Mouse (Mus musculus) intestine, embryonic 16.5 days (tissue): Measurements from ENCODE around the gene Dag1. TPM values are rescaled to one million over a fixed set of nuclear protein-coding genes. Genes with fewer than 3 reads are reported as not detected.

Experiments
- ATAC-seq: fragments of 200-750 bp; cut with Nextera tagmentation; 2 replicates; pipeline ENCODE4 v1.8.0; 2017; ENCODE audit warnings: moderate TSS enrichment, moderate library complexity
- H3K27ac ChIP-seq: fragments of 300-500 bp; sonication (generic); 2 replicates; pipeline ENCODE4 v1.5.1; 2014; ENCODE audit warnings: mild to moderate bottlenecking, low read length
- H3K27me3 ChIP-seq: fragments of 300-500 bp; sonication (generic); replicated peaks from 2 replicates; pipeline ENCODE4 v1.6.1; 2014; ENCODE audit warnings: low read length, control low read depth, mixed read lengths; ENCODE audit not compliant: control insufficient read depth, insufficient read depth
- H3K36me3 ChIP-seq: fragments of 300-500 bp; sonication (generic); 2 replicates; pipeline ENCODE4 v1.6.1; 2014; ENCODE audit warnings: low read length, control low read depth; ENCODE audit not compliant: control insufficient read depth, insufficient read depth
- H3K4me1 ChIP-seq: fragments of 300-500 bp; sonication (generic); 2 replicates; pipeline ENCODE4 v1.6.1; 2014; ENCODE audit warnings: low read length, control low read depth, mixed read lengths; ENCODE audit not compliant: control insufficient read depth, insufficient read depth
- H3K4me2 ChIP-seq: fragments of 300-500 bp; sonication (generic); 2 replicates; pipeline ENCODE4 v1.6.1; 2014; ENCODE audit warnings: low read depth, low read length, control low read depth
- H3K4me3 ChIP-seq: fragments of 300-500 bp; sonication (generic); 2 replicates; pipeline ENCODE4 v1.5.1; 2014; ENCODE audit warnings: mild to moderate bottlenecking, low read length
- H3K9ac ChIP-seq: fragments of 300-500 bp; sonication (generic); 2 replicates; pipeline ENCODE4 v1.6.1; 2014; ENCODE audit warnings: low read depth, low read length
- H3K9me3 ChIP-seq: fragments of 300-500 bp; sonication (generic); 2 replicates; pipeline ENCODE4 v1.6.1; 2016; ENCODE audit warnings: low read length, control low read depth; ENCODE audit not compliant: control insufficient read depth
- WGBS: fragments of 180-500 bp; shearing (Covaris S2); extraction: QIAGEN DNeasy Blood & Tissue Kit; methylation state at CpG from one replicate; pipeline ENCODE4 v1.1.7; 2014; 5-methylcytosine and 5-hydroxymethylcytosine counted together
- polyA plus RNA-seq: library from polyadenylated mRNA; unstranded; fragments of >200 nt; fragmentation: Nextera tagmentation; extraction: Ambion mirVana; gene quantifications from 2 replicates; pipeline ENCODE4 v1.2.1, GENCODE M21; 2015

Gene Dag1
- polyA plus RNA-seq, 1 experiment from 2014 or later = 67.9 TPM

DNA sequence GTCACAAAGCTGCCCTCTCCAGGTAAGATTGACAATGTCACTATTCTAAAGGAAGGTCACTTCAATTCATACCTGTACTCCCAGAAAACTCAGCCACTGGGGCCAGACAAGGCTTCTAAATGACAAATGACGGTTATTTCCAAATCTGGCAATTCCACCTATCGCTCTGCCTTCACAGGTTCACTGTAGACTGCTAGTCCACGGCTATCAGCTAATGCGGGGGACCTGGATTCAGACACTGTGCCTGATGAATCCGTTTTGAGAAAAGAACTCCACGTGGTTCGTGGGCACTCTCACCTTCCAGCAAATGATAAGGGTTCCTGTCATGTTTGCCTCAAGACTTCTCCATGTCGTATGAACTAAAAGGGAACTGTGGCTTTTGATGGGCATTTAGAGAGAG is 78.0 kb downstream of the Dag1 start:
- Histone ChIP-seq H3K27me3 (peaks cover 9% of the 10 kb centered on the region; the same call in 1 of the 2 replicates), H3K9ac (no peak overlapping the region), H3K36me3 (no peaks in the 10 kb centered on the region), H3K4me2 (no peak overlapping the region), H3K4me1 (no peaks in the 10 kb centered on the region), H3K4me3 (no peak overlapping the region), H3K27ac (no peak overlapping the region), H3K9me3 (no peaks in the 10 kb centered on the region)
- 83% methylated on average over 8 of the region's 8 CpGs for WGBS
- no peak for ATAC-seq

DNA sequence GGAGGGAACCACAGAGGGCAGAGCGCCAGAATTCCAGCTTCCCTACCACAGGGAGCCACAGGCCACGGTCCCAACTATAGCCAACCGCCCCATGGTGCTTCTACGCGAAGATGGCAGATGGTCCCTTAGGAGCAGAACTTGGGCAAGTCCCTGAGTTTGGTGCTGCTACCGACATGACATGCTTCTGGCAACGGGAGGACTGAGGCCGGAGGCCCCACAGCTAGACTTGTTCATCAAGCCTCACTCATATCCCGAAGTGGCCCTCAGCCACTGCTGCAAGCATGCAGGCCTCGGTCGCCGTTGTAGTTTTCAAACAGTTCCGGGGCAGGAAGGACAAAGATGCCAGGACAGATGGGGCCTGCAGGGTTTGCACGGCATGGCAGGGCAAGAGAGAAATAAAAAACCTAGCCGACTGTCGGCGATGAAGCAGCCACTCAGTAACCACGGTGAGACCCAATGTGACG is 80.2 kb downstream of the Dag1 start:
- no peak for ATAC-seq

DNA sequence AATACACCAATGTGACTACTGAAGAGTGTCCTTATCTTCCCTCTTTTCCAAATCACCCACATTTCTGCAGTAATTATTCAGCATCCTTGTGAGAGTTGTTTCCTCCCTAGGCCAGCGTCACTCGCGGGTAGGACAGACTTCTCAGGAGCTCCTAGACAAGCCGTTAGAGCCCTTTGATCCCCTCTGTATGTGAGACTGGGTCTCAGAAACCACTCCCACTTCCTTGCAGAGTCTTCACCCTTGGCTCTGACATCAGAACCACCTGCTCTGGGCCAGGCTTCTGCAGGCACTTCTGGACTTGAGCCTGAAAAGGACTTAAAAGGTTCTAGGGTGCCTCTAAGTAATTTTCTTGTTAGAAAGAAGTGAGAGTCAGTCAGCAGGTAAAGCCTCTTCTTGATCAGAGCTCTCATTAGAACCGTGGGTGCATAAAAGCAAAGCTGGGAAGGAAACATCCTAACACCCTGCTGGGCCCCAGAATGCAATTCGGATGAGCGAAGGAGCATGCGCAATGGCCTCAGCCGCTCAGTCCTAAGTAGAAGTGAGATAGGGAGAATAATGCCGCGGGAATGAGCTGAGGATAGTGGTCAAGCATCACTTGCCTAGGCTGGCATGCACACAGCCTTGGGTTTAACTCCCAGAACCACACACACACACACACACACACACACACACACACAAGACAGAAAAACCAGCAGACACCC is 80.8 kb downstream of the Dag1 start:
- no peak overlapping the region for H3K4me2 ChIP-seq
- WGBS = 64% methylated on average over 11 of the region's 11 CpGs
- no peak for ATAC-seq
- H3K27ac ChIP-seq = no peak overlapping the region
- H3K27me3 ChIP-seq = no peaks in the 10 kb centered on the region; the same call in 1 of the 2 replicates
- H3K9ac ChIP-seq = no peak overlapping the region
- no peaks in the 10 kb centered on the region for H3K4me1 ChIP-seq
- H3K4me3 ChIP-seq = no peak overlapping the region
- H3K36me3 ChIP-seq = no peaks in the 10 kb centered on the region
- H3K9me3 ChIP-seq = no peaks in the 10 kb centered on the region

More for the DNA sequence above, 80.2 kb downstream of the Dag1 start:
- Histone ChIP-seq H3K4me2 (no peak overlapping the region), H3K27ac (no peak overlapping the region), H3K27me3 (peaks cover 3% of the 10 kb centered on the region; the same call in 1 of the 2 replicates), H3K36me3 (no peaks in the 10 kb centered on the region), H3K4me3 (no peak overlapping the region), H3K9me3 (no peaks in the 10 kb centered on the region), H3K9ac (no peak overlapping the region), H3K4me1 (no peaks in the 10 kb centered on the region)
- WGBS = 91% methylated on average over 19 of the region's 19 CpGs

DNA sequence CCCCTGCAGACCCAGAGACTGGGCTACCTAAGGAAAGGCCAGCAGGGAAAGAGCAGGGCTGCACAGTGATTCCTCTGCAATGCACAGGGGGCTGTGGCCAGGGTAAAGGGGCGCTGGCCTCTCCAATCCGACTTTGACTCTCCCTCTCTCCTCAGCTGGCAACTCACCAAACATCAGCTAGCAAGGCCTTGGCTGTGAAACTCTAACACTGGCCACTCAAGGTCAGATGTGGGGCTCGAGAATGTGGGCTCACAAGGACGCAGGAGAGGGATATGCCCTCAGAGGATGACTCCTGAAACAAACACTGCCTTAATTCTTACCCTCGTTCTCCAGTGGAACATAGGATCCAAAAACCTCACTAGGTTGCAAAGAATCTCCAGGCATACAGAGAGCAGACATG is 85.4 kb downstream of the Dag1 start:
- H3K4me2 ChIP-seq = no peak overlapping the region
- no peak for ATAC-seq
- H3K9me3 ChIP-seq = no peaks in the 10 kb centered on the region
- no peak overlapping the region for H3K27ac ChIP-seq
- no peaks in the 10 kb centered on the region for H3K27me3 ChIP-seq
- H3K4me1 ChIP-seq = no peaks in the 10 kb centered on the region
- H3K9ac ChIP-seq = no peak overlapping the region
- no peak overlapping the region for H3K4me3 ChIP-seq
- WGBS = 70% methylated on average over 5 of the region's 5 CpGs
- H3K36me3 ChIP-seq = no peaks in the 10 kb centered on the region

DNA sequence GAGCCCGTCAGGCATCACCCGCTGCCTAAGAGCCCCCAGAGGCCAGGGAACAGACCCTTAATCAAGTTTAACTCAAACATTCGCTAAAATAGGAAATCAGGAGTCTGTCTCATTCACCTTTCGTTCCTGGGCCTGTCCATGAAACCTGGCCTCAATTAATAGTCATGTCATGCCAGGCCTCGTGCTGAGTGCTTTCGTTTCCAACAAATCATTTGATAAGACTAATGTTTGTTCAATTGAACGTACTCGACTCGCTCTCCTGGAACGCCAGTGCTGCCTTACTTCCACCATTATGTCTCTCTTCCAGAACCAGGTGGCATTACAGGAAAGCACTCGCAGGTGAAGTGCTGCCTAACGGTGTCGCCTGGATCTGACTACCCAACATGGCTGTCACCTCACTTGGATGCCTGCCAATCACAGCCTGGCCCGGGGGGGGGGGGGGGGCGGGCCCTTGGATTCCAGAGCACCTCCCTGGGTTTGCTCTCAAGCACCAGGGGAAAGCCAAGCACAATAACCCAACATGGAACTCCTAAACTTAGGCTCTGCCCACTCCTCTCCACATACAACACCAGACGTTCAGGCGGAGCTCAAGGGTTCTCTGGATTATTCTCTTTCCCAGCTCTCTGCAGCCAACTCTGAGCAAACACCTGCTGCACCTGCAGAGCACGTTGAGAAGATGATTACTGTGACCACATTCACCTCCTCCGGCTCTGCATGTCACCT is 88.5 kb downstream of the Dag1 start:
- H3K27ac ChIP-seq = no peak overlapping the region
- no peak for ATAC-seq
- 63% methylated on average over 19 of the region's 19 CpGs for WGBS
- H3K4me2 ChIP-seq = no peak overlapping the region
- no peaks in the 10 kb centered on the region for H3K36me3 ChIP-seq
- no peak overlapping the region for H3K9ac ChIP-seq
- no peaks in the 10 kb centered on the region for H3K9me3 ChIP-seq
- no peaks in the 10 kb centered on the region for H3K27me3 ChIP-seq
- H3K4me1 ChIP-seq = no peaks in the 10 kb centered on the region
- H3K4me3 ChIP-seq = no peak overlapping the region

DNA sequence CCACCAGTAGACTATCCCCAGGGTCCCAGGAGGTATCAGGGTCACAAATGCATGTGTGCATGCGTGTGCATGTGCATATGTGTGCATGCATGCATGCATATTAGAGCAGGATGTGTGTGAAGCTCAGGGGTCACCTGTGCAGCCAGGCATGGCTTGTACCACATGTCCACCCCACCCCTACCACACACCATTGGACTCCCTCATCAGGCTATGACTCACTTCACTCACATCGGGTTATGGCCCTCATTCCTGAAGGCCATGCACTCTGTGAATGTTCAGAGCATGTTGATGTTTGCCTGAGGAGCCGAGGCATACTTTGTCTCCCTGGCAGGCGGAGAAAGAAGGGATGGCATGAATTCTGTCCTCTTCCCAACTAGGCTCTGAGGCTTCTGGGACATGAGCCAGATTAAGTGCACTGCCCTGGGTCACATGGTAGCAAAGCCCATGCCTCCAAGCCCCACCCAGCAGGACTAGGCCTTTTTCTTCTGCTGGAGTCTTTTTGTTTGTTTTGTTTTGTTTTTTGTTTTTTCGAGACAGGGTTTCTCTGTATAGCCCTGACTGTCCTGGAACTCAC is 90.9 kb downstream of the Dag1 start:
- no peak overlapping the region for H3K4me3 ChIP-seq
- H3K27me3 ChIP-seq = no peaks in the 10 kb centered on the region
- H3K27ac ChIP-seq = no peak overlapping the region
- no peaks in the 10 kb centered on the region for H3K4me1 ChIP-seq
- H3K4me2 ChIP-seq = no peak overlapping the region
- H3K36me3 ChIP-seq = no peaks in the 10 kb centered on the region
- H3K9me3 ChIP-seq = no peaks in the 10 kb centered on the region
- peak; percentile 63; the same call in 1 of the 2 replicates for ATAC-seq
- H3K9ac ChIP-seq = no peak overlapping the region
- 63% methylated on average over 5 of the region's 5 CpGs for WGBS

DNA sequence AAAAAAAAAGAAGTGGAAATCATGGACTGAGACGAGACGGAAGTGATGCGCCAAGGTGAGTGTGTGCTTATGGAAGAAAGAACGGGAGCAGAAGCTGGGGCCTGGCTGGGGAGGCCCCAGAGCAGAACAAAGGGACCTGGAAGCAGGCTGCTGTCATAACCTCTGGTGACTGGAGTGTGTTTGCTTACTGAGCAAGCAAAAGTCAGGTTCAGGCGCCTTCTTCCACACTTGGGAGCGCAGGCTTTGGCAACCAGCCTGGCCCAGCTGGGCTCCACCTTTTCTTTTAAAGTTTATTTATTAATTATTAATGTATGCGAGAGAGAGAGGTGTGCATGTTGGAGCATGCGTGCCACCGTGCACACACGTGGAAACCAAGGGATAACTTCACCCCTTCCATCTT is 94.0 kb downstream of the Dag1 start:
- H3K9me3 ChIP-seq = no peaks in the 10 kb centered on the region
- no peaks in the 10 kb centered on the region for H3K4me1 ChIP-seq
- WGBS = 73% methylated on average over 10 of the region's 10 CpGs
- H3K4me2 ChIP-seq = no peak overlapping the region
- no peaks in the 10 kb centered on the region for H3K36me3 ChIP-seq
- no peaks in the 10 kb centered on the region for H3K27me3 ChIP-seq
- no peak for ATAC-seq
- no peak overlapping the region for H3K4me3 ChIP-seq
- H3K27ac ChIP-seq = no peak overlapping the region
- H3K9ac ChIP-seq = no peak overlapping the region

DNA sequence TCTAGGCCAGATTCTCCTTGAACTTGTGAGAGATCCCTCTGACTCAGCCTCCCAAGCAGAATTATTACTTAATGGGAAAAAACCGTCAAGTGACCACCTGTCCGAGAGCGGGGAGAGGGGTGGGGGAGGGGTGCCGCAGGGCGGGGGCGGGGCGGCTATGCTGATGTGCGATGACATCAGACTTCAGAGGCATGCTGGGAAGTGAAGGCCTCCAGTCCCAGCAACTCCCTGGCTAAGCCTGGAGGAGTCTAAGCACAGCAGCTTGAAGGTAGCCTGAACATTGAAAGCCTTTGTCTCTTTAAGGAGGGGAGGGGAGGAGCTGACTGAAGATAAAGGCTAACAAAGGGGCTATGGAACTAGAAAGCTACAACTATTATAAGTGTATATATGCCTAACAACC is 98.6 kb downstream of the Dag1 start:
- Histone ChIP-seq H3K36me3 (no peaks in the 10 kb centered on the region), H3K27ac (no peak overlapping the region), H3K9ac (no peak overlapping the region), H3K27me3 (no peaks in the 10 kb centered on the region), H3K4me2 (no peak overlapping the region), H3K4me1 (no peaks in the 10 kb centered on the region), H3K9me3 (no peaks in the 10 kb centered on the region), H3K4me3 (no peak overlapping the region)
- 52% methylated on average over 8 of the region's 8 CpGs for WGBS
- ATAC-seq = no peak

DNA sequence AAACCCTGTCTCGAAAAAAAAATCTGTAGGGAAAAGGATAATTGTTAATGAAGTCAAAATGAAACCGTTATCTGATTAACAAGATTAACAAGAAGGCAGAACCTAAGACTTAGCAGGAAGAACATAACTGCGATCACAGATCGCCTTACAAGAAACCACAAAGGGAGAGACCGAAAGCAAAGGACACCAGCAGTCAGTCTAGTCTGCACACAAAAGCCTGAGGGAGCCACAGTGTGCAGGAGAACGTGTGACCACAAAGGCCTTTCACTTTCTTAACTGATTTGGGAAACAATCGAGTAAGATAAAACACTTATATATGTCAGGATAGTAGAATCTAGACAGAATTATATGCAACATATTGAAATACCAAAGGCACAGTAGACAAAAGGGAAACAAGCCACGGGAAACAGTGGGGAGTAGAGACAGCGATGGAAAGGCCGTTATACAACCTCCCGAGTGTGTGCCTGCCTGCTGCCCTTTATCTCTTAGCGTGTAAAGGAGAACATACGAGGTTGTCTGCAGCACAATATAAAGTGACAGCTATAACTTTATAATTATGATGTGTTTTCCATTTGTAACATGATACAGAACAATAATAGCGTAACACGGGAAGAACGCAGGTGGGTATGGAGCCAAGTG is 100.0 kb downstream of the Dag1 start:
- H3K27ac ChIP-seq = no peak overlapping the region
- H3K36me3 ChIP-seq = no peaks in the 10 kb centered on the region
- H3K9ac ChIP-seq = no peak overlapping the region
- WGBS = 86% methylated on average over 16 of the region's 16 CpGs
- H3K4me3 ChIP-seq = no peak overlapping the region
- H3K9me3 ChIP-seq = no peaks in the 10 kb centered on the region
- ATAC-seq = no peak
- no peaks in the 10 kb centered on the region for H3K27me3 ChIP-seq
- H3K4me1 ChIP-seq = no peaks in the 10 kb centered on the region
- no peak overlapping the region for H3K4me2 ChIP-seq
